Mouse (Mus musculus) liver, adult 10 weeks (tissue): Measurements from ENCODE around the gene Mettl8. TPM values are rescaled to one million over a fixed set of nuclear protein-coding genes. Genes with fewer than 3 reads are reported as not detected.

Source experiments
- polyA plus RNA-seq: library from polyadenylated mRNA; stranded (reverse); fragments of 350-450 nt; fragmentation: Illumina TruSeq; extraction: RNeasy Lipid Tissue Mini Kit (QIAGEN cat#74804); gene quantifications from one replicate; pipeline ENCODE4 v1.2.3, GENCODE M21; 2014; ENCODE audit warnings: low read depth, low replicate concordance

The Mettl8 gene
- polyA plus RNA-seq = 14.0 TPM

GRCm38 (mm10) chr2:71055300-71056114 is at the start of gene Mettl8, which contains the start of gene Dcaf17:
Gene Mettl8, minus strand, starts transcription at chr2:71055583.
Gene Dcaf17, plus strand, starts transcription at chr2:71055328.

Other genes with a start within 250 kb of the Mettl8 start
- 55.3 TPM for gene Tlk1, start 229.9 kb downstream of the Mettl8 start, polyA plus RNA-seq
- gene Dcaf17, start 255 bp downstream of the Mettl8 start, polyA plus RNA-seq = 11.3 TPM
- gene Cybrd1, start 62.3 kb upstream of the Mettl8 start, polyA plus RNA-seq = 0.26 TPM
- gene Dync1i2, start 156.1 kb upstream of the Mettl8 start, polyA plus RNA-seq = 70.4 TPM